Mouse (Mus musculus) adrenal gland, adult 10 weeks (tissue): ENCODE measurements around the gene Habp2. TPM values are rescaled to one million over a fixed set of nuclear protein-coding genes. Genes with fewer than 3 reads are reported as not detected.

ENCODE experiments used
- polyA plus RNA-seq: library from polyadenylated mRNA; stranded (reverse); fragments of 350-450 nt; fragmentation: Illumina TruSeq; extraction: RNeasy Lipid Tissue Mini Kit (QIAGEN cat#74804); gene quantifications from one replicate; pipeline ENCODE4 v1.2.3, GENCODE M21; 2014; ENCODE audit warnings: low read depth, low replicate concordance

The Habp2 gene
- not detected for polyA plus RNA-seq

GRCm38 (mm10) chr19:56286866-56287265 lies at the start of gene Habp2:
TSS of gene Habp2 (plus strand) at chr19:56287137.

Other genes with a start within 250 kb of the Habp2 start
- gene Nrap, start 102.9 kb downstream of the Habp2 start, polyA plus RNA-seq, result 0.35 TPM
- gene Casp7, start 110.0 kb downstream of the Habp2 start, polyA plus RNA-seq, result 7.3 TPM
- not detected for gene Plekhs1, start 174.5 kb downstream of the Habp2 start, polyA plus RNA-seq